In the genomic region with DNA sequence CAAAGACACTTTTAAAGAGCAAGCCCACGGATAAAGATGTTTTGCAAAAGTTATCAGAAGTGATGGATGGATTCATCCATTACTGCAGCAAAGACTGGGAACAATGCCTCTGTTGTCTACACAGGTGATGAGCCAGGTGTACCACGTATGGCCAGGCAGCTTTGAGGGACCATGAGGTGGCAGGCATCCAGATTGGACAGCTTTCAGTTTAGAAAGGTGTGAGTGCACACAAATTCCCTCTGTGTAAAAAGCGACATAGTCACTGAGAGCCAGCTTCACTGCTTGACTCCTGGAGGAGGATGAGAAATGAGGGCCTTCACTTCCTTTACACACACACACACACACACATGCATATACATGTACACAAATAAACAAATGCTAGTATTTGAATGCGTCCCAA, we compare ENCODE assay signal across 18 mouse cellular contexts.
DNase-seq lines count a peak whose midpoint lies in the region; ATAC-seq and TF ChIP-seq lines count a peak whose summit lies in the region.
"Had no signal": no experiment of that assay in that cellular context is flagged by ENCODE, and none has a peak within 500 bp of the region (broad histone marks: within the 10 kb centered on the region; RNA-seq: fewer than 3 reads in every experiment).

No protein-coding gene starts in this region.

- H3K4me1 ChIP-seq in midbrain, postnatal 0 days (ENCODE audit: insufficient read depth, low read length), result no peaks in the 10 kb centered on the region
- H3K4me1 ChIP-seq in midbrain, embryonic 10.5 days, result no peaks in the 10 kb centered on the region
- H3K4me1 ChIP-seq: embryonic facial prominence, embryonic 10.5 days; heart, embryonic 15.5 days had no signal

- no peak for ATAC-seq in cerebellum, adult (ENCODE audit: insufficient number of reproducible peaks, low FRiP score, low TSS enrichment)
- no peak for ATAC-seq in midbrain, postnatal 0 days (ENCODE audit: low FRiP score)
- ATAC-seq: forebrain, embryonic 13.5 days; forebrain, postnatal 0 days; inflammation-experienced regulatory T-cells, adult 6 months; intestine, postnatal 0 days had no signal

- peak; percentile 9 to 20 for DNase-seq in cerebellum, adult 18-20 months
- DNase-seq in midbrain, postnatal 0 days (ENCODE audit: low spot score), result peak; percentile 51
- DNase-seq in midbrain, embryonic 10.5 days (ENCODE audit: low spot score), result no peak
- peak; percentile 89 to 90 for DNase-seq in cerebellum, postnatal 14 days
- DNase-seq in thymus, postnatal 36 days, result no peak
- no peak for DNase-seq in urinary bladder, postnatal 14 days (ENCODE audit: low spot score)
- DNase-seq: adrenal gland, postnatal 10 days; forebrain, postnatal 0 days; gastrocnemius, postnatal 14 days; heart, adult 2 months had no signal

- TF ChIP-seq CTCF in midbrain, postnatal 0 days (IDR thresholded peaks at IDR 0.05), result no peak

- no peak overlapping the region for H3K27ac ChIP-seq in midbrain, postnatal 0 days (ENCODE audit: low read depth, low read length)
- H3K27ac ChIP-seq in midbrain, embryonic 10.5 days (replicated peaks), result no peak overlapping the region
- H3K27ac ChIP-seq: embryonic facial prominence, embryonic 10.5 days; forebrain, embryonic 13.5 days; heart, adult 2 months; heart, embryonic 15.5 days had no signal

- no peaks in the 10 kb centered on the region for H3K9me3 ChIP-seq in midbrain, postnatal 0 days (ENCODE audit: low read length)
- H3K9me3 ChIP-seq in midbrain, embryonic 10.5 days (replicated peaks), result 0 out of 2 replicates have a peak, but pooled peaks cover 4% of the 10 kb centered on the region
- H3K9me3 ChIP-seq: embryonic facial prominence, embryonic 10.5 days; forebrain, embryonic 13.5 days; heart, embryonic 15.5 days; hindbrain, embryonic 15.5 days had no signal

- H3K9ac ChIP-seq in midbrain, postnatal 0 days (replicated peaks; ENCODE audit: low read length, poor library complexity, severe bottlenecking), result no peak overlapping the region
- H3K9ac ChIP-seq: forebrain, embryonic 13.5 days; forebrain, postnatal 0 days; heart, embryonic 15.5 days; hindbrain, embryonic 15.5 days had no signal

- no peak overlapping the region for H3K4me3 ChIP-seq in midbrain, postnatal 0 days (ENCODE audit: low read depth, low read length)
- H3K4me3 ChIP-seq in midbrain, embryonic 10.5 days, result no peak overlapping the region
- H3K4me3 ChIP-seq: embryonic facial prominence, embryonic 10.5 days; forebrain, embryonic 13.5 days; heart, adult 2 months; heart, embryonic 15.5 days; hindbrain, embryonic 15.5 days had no signal

- peaks cover 20% of the 10 kb centered on the region for H3K36me3 ChIP-seq in midbrain, postnatal 0 days (ENCODE audit: insufficient read depth, low read length)
- H3K36me3 ChIP-seq in midbrain, embryonic 10.5 days, result peaks cover 97% of the 10 kb centered on the region
- H3K36me3 ChIP-seq: heart, embryonic 15.5 days had no signal

- 90% methylated on average over 4 of the region's 4 CpGs for WGBS in midbrain, postnatal 0 days
- 92% methylated on average over 4 of the region's 4 CpGs for WGBS in midbrain, embryonic 10.5 days

- H3K27me3 ChIP-seq in midbrain, postnatal 0 days (ENCODE audit: insufficient read depth, low read length), result no peaks in the 10 kb centered on the region
- no peaks in the 10 kb centered on the region for H3K27me3 ChIP-seq in midbrain, embryonic 10.5 days (ENCODE audit: low read depth, poor library complexity, severe bottlenecking)
- H3K27me3 ChIP-seq: forebrain, embryonic 13.5 days; heart, embryonic 15.5 days; hindbrain, embryonic 15.5 days had no signal

- H3K4me2 ChIP-seq in midbrain, postnatal 0 days (ENCODE audit: low read depth, low read length, poor library complexity, severe bottlenecking), result no peak overlapping the region
- H3K4me2 ChIP-seq: forebrain, embryonic 13.5 days; heart, embryonic 11.5 days; heart, embryonic 15.5 days; hindbrain, embryonic 15.5 days had no signal

Comparison
In these comparisons a context has a peak if more than half of its experiments do, and no peak if none do; other contexts are left out.
1. DNase-seq: peak in cerebellum, adult 18-20 months (2 of 2), midbrain, postnatal 0 days (single experiment) and cerebellum, postnatal 14 days (2 of 2); none in midbrain, embryonic 10.5 days (single experiment), thymus, postnatal 36 days (0 of 2) and urinary bladder, postnatal 14 days (single experiment).